Mouse (Mus musculus) thymus, postnatal 25 days (tissue): Measurements from ENCODE around the gene Esp23.
"Not testable (repeated sequence)": the region's sequence is repeated elsewhere in the genome, so short reads cannot be mapped to it uniquely, and the experiment has no call there.

Source experiments
- DNase-seq: peaks from one replicate; pipeline ENCODE4 v3.0.0; 2022

The Esp23 gene

GRCm38 (mm10) chr17:39076937-39077336 lies at the start of gene Esp23:
Gene Esp23 (minus strand): TSS chr17:39077037.
- DNase-seq = no peak

- DNase-seq = not testable (repeated sequence)
Observed at GRCm38 (mm10) chr17:39107126-39107525, 30.3 kb upstream of the Esp23 start.

GRCm38 (mm10) chr17:39095034-39095433 lies 18.2 kb upstream of the Esp23 start, which contains the start of gene Esp22:
Gene Esp22 (plus strand): TSS chr17:39095334.
- DNase-seq = no peak

DNA sequence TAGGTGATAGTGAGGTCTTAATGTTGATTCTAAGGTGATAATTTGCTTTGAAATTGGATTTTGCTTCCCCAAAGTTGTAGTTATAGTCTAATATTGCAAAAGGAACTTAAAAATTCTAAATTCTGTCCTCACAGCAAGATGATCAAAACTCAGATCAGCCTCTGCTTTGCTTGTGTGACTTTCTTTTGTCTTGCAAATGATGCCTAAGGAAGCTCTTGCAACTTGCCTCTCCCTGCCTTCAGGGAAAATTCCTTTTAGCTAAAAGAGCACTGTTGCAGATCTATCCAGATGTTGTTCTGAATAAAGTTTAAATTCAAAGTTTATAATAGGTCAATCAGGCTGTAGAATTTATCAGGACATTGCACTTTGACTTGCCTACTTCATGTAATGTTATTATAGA lies 13.2 kb downstream of the Esp23 start:
- no peak for DNase-seq

- no peak for DNase-seq
Observed at GRCm38 (mm10) chr17:39043241-39043640, 33.6 kb downstream of the Esp23 start, which contains the start of gene Gm21903. Gene Gm21903 (minus strand): TSS chr17:39043341.

DNA sequence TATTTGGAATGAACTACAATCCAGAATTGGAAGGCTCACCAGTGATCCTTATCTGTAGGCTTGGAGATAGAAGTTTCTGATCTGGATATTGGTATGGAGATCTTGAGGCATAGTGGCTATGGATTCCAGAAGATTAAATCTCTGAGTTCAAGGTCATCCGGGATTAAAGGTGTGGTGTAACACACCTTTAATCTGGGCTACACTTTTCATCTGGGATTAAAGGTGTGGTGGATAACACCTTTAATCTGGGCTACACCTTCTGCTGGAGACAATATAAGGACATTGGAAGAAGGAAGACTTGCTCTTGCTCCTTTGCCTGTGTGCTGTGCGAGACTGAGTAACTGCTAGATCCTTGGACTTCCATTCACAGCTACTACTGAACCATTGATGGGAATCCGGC lies 40.4 kb downstream of the Esp23 start, which contains the start of gene Esp24:
Gene Esp24, plus strand, starts transcription at position 301 of the 400 bp plus-strand sequence.
- DNase-seq = not testable (repeated sequence)
